Mouse (Mus musculus) layer of hippocampus, adult 11-12 months (tissue): ENCODE measurements at regions not wholly inside any gene's neighbourhood (a gene's known extent, or its start where the extent isn't known, plus 50 kb on each side); places are given as distances from the start of the nearest gene placed in this dataset.
"Not testable (repeated sequence)": the region's sequence is repeated elsewhere in the genome, so short reads cannot be mapped to it uniquely, and the experiment has no call there.

Experiments used
- DNase-seq: peaks from one replicate; pipeline ENCODE4 v3.0.0; 2022; ENCODE audit warnings: low spot score

DNA sequence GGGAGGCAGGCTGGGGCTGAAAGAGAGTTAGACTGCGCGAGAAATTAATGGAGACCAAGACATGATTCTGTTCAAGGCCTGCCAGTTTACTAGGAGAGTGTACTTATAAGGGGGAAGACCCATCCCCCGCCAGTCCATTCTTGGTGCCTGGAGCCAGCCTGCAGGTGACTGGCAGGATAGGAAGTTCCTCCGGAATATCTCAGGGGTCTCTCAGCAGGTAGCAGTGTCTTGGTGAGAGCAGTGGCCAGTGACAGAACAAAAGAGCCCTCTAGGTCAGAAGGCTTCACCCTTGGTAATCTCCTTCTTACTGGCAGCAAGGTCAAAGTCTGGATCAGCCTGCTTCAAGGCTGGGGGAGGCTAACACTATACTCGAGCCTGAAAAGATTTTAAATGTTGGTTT lies 83.7 kb upstream of the Zfp804b start:
- DNase-seq: no peak

DNA sequence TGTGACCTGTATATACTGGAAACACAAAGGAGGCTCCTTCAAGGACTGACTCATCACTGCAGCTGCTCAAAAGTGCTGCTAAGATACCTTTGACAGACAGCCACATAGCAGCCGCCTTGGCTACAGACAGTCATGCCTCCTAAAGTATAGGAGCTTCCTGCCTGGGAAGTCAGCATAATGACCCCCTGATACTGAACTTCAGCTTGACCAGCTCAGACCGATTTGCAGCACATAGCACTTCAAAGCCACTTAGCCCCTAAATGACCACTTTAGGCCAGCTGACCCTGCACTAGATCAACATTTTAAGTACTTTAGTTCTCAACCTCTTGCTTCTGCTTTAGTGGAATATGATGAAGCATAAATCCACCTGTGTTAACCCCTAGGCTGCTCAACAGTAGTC lies 91.9 kb upstream of the Zfp804b start:
- no peak for DNase-seq

DNA sequence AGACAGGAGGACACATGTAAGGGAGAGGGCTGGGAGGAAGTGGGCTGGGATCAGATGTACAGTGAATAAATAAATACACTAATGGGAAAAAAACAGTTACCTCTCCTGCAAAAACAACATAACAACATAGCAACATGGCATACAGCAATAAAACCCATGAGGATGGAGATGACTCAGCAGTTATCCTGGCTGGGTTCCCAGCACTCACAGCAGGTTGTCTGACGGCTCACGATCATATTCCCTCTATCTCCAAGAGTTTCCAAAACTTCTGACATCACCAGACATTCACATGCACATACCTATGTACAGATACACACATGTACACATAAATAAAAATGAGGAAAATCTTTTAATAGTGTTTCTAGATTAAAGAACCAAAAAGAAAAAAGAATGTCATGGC lies 103.4 kb upstream of the Zfp804b start:
- no peak for DNase-seq

DNA sequence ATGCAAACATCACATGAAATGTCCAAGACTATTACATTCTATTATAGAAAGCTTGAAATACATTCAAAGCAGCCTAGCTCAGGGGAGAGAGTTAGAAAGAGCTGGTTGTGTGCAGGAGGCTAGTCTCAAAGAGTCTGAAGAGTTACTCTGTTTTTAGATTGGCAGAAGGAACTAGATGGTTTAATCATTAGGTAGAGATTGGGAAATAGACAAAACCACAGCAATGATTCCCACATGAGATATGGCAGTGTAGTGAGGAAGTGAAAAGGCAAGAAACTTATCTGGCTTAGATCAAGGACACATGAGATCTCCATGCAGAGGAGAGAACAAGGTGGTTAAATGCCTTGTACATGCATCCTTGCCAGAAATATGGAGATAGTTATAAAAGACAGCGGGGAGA lies 110.3 kb upstream of the Zfp804b start:
- no peak for DNase-seq

DNA sequence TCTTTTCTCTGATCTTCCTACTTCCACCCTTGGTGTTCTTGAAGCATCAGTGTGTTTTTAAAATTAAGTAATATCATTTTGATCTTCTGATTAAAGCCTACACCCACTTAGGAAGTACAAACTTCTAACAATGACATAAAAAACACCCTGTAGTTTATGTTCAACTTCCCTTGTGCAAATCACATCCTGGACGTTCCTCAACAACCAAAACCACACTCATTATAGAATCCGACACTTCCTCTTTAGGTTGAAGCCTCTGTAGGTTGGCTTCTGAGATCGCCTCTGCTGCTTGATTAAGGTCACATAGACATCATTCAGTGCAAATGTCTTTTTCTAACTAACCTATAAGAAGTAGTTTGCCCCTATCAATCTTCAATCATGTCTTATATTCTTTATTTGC lies 112.5 kb upstream of the Zfp804b start:
- no peak for DNase-seq

DNA sequence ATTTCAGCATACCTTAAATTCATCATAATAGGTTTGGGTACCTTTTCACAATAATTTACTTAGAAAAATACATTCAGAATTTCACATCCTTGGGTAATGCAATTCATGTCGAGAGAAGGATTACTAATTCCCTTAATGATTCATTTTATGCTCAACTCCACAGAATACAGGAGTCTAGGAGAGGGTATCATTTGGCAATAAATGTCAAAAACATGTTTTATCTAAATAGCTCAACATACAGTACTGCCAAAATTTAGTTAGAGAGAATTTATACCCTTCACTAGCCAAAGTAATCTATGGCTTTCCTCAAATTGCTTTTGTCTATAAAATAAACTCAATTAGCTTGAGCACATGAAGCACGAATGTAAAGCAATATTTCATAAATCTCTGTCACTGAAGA lies 144.6 kb upstream of the Zfp804b start:
- no peak for DNase-seq

DNA sequence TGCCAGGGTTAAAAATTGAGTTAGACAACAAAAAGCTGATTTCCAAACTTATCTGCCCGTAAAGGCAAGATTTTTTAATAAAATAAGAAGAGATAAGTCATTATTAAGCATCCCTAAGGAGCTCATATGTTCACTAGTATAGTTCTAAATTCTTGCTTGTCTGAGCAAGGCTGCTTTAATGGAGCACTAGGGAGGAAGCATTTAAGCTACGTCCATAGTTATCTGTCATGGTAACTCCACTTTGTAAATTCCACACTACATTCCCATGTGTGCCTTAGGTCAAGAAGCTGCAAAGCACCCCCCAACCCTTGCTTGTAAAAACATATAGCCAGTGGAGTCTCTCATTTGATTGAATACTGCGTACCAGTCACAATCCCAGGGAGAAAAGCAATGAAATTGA lies 145.0 kb upstream of the Zfp804b start:
- no peak for DNase-seq

DNA sequence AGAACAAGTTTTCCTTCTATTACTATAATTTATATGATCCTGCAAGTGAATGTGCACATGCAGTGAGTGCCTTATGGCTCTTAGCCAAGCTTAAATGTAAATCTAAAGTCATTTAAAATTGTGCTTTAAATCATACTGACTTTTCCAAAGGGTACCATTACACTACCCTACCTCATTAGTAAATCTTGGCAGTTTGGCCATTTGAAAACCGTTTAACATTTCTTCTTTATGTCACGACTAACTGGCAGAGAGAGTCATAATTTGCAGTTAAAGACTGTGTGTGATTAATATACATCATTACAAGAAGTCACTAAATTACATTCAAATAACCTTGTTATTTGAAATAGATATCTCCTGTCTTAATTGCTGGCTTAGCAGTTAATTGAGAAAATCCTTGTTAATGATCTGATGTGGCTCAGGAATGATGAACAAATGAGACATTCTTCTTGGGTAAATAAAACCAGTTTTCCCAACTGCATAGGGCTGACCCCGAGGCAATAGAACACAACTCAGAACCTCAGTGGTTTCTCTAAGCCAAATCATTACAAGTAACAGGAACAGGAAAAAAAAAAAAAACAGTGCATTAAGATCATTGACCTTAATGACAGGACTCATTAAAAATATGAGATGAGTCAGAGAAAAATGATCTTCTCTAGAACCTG lies 173.1 kb upstream of the Zfp804b start:
- no peak for DNase-seq

DNA sequence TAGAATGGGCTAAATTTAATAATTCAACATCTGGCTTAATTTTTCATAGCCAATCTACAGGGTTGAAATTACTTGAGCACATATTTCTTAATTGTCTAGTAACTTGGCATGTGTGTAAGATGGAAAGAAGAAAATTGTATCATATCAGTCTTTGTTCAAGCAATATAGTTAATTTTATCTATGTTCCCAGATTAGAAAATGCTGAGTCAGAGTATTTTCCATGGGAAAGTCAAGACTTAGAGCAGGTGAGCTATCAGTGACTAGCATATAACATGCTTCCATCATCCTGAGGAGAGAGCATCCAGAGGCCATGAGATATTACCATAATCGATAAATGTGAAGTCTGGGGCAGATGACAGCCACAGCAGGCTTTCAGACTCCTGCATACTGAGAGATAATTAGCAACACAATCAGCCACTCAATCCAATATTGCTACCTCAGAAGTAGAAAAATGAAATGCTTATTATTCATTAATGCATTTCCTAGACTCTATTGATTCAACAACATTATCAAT lies 188.2 kb upstream of the Zfp804b start:
- DNase-seq: no peak

DNA sequence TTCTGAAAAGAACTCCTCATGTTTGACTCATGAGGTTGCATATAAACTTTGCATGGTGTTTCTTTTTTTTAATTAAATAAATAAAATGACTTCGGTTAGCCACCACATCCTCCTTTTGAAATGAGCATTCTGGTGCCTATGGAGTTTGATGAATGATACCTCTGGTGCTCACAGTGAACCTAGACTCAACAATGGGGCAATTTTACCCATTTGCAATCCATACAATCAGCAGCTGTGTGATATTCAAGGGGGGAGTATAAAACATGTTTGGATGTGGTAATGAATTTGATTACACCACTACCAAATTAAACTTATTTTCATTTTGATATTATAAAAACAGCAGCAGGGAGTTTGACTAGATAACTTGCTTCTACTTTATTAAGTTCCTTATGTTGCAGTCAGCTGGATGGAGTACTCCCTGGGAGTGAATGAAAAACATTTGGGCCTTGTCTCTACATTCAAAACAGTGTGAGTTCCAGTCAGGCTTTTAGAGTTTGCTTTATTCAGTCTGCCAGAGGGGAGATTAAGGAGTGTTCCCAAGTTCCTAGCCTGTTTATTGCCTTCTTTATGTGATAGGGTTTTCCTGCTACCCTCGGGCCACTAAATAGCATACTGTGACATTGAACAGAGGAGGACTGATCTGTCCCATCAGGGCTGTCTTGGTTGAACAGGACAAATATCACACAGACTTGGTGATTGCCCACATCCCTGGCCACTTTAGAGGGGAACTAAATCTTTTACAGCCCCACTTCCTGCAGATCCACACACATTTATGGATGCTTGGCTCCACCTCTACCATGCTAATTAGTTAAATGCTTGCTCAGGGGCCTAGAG lies 195.5 kb upstream of the Zfp804b start:
- DNase-seq: no peak

DNA sequence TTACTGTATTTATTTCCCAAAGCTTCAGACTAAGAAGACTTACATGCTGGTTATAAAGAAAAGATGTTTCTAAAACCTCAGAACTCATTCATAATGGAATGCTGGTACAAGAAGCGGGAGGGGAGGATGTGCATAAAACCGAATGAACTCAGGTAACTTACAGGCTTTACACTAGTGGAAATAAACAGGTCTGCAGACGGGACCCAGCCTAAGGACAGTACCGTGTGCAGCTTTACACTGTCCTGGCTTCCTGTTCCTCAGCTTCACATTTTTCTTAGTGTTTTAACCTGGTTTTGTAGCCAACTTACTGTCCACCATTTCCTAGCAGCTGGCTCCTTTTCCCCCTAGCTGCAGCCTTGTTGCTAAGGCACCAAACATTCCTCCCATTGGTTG lies 196.1 kb upstream of the Zfp804b start:
- no peak for DNase-seq

DNA sequence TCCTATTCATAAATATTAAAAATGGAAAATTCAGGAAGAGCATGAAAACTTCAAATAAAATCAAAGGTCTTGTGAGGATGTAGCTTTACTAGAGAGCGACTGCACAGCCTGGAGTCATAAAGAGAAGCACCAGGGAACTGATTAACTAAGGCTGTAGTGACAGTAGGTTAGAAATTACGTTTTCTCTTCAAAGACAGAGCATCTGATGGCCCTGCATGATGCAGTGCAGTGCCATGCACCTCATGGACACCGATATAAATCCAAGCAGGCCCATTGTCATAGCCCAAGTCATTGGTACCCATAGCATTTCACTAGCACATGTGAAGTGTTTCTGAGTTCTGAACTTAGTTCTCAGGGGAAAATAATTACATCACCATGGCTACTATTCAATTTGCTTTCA lies 199.3 kb upstream of the Zfp804b start:
- DNase-seq: no peak

DNA sequence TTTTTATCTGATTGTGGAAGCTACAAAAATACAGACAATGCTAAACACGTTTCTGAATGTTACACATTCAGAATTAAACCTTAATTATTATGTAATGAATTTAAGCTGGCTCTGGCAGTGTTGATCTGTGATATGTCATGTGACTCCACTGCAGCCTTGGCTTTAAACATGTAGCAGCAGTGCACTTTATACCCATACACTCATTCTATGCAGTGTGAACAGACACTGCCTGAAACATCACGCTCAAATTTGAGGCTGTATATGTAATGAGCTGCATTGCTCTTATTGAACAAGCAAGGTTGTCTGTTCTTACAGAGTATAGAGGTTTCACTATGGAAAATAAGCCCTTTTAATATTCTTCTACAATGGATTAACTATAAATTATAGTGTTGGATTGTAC lies 235.9 kb upstream of the Zfp804b start:
- no peak for DNase-seq

DNA sequence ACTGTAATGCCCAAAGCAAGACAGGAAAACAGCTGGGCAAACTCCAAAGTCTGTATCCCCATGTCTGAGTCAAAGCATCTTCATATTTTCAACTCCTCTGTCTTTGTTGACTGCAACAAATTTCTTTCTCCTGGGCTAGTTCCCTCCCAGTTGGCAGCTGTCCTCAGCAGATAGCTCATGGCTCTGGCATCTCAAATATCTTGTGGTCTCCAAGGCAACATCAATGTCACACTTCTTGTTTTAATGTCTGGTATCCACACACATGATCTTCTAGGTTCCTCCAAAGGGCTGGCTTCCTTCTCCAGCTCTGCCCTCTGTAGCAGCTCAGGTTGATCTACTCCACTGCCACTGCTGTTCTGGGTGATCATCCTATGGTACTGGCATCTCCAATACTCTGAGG lies 242.0 kb upstream of the Zfp804b start:
- no peak for DNase-seq

DNA sequence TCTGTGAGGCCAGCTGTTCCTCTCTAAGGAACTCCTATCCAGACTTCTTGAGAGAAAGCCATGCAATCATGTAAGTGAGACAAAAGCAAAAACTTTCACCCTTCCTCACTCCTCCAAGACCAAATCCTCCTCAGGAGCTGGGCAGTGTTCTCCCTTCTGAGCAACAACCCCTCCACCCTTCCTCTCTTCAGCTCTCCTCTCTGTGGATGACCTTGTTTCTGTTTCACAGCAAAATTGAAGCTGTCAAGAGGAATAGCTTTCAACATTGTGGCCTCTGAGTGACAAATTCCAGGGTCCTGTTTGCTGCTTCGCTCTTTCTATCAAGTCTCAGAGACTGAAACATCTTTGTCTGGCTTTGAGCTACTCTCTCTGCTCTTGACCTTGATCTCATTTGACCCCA lies 255.9 kb upstream of the Zfp804b start:
- DNase-seq: no peak

DNA sequence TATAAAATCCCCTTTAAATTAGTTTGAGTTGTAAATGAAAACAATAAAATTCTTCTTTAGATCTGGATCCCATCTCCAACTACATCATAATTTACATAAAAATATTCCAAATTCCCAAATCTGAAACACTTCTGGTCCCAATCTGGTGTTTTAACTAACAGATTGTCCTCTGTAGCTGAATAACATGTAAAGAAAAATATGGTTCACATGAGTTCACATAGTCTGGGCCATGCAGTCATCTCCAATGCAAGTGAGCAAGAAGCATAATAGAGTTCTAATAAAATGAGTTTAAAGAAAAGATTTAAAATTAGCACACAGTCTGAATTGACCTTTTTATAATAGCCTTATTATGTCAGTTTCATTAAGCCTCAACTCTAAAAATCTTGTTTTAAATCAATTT lies 263.0 kb upstream of the Zfp804b start:
- no peak for DNase-seq

DNA sequence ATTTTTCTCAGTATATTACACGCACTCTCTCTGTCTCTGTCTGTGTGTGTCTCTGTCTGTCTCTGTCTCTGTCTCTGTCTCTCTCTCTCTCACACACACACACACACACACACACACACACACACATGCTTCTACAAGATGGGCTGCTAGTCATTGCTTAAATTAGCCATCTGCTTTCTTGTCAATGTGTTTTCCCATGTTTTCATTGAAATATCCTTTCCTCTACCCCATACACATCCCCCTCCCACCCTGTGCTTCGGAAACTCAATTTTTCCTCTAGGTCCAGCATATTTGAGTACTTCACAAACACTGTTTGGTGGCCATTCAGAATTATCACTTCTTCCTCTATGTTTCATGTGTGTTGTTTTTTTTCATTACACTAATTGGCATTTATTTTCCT lies 263.4 kb upstream of the Zfp804b start:
- no peak for DNase-seq

DNA sequence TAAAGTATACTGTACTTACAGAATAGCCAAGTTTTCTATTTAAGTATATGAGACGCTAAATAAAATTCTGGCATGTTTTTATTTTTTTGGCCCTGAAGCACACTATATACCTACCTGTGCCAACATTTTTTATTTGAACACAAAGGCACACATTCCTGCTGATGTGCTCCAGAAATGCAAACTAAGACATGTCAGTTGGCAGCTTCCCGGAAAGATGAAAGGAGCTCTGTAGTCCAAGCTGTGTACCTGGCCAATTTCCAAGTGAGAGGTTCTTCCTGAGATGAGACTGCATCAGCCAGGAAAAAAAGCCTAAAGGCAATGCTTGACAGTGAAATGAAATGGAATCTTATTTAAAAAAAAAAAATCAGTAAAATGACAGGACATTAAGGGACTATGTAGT lies 305.0 kb upstream of the Steap4 start:
- peak; percentile 12 for DNase-seq

DNA sequence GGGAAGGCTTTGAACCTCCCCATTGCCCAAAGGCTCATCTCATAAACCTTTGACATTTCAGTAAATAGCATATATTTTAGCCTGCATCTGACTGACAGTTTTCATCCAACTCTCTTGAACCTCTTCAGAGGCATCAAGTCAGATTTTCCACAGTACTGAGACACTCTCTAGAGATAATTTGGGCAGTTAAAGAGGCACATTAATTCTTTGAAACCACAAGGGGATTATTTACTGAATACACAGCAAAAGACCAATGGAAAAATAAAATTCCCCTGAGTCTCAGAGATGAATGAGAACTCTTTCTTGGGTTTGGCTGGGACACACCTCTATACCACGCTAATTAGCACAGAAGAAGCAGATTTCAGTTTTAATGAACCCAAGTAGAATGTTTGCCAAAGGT lies 258.5 kb upstream of the Steap4 start:
- DNase-seq: no peak

DNA sequence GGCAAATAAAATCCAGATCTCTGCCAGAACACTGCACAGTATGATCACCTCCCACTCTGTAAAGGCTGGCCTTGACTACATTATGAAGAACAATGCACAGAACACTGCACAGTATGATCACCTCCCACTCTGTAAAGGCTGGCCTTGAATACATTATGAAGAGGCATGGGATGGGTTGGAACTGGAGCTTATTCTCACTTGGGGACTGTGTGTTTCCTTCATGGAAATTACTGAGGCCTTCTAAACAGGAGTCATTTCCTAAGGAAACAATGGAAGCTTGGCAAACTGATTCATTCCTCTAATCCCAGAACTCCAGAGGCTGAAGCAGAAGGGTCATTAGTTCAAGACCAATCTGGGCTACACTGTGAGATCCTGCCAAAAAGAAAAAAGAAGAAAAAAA lies 240.7 kb upstream of the Steap4 start:
- DNase-seq: no peak

DNA sequence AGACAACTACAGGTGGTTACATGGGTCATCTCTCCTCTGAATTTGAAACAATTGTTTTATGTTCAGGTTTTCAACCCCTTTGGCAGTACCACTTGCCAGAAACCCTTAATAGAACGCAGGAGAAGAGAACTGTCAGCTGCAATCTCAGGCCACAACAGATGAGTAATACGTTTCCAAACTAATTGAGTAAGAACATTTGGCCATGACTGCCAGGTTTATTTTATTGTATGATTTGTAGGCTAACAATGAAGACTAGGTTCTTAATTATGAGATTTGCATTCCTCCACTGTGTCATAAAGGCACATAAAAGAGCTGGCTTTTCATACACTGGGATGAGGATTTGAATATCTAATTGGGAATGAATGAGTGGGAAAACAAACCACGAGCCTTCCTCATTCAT lies 240.2 kb upstream of the Steap4 start:
- no peak for DNase-seq

DNA sequence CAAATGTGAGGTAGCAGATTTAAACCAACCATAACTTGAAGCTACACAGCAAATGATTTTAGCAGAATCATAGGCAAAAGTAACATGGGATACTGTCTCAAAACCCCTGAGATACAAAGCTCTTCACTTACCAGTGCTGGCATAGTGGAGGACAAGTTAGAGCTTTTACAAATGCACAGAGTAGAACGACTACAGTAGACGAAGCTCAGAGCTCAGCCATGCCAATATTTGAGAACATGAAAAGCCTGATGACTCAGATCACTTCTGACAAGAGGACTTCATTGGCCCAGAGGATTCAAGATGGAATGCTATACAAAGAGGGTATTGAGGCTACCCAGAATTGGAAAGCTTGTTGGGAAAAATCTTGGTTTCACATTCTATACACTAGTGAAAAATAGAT lies 239.6 kb upstream of the Steap4 start:
- DNase-seq: no peak

DNA sequence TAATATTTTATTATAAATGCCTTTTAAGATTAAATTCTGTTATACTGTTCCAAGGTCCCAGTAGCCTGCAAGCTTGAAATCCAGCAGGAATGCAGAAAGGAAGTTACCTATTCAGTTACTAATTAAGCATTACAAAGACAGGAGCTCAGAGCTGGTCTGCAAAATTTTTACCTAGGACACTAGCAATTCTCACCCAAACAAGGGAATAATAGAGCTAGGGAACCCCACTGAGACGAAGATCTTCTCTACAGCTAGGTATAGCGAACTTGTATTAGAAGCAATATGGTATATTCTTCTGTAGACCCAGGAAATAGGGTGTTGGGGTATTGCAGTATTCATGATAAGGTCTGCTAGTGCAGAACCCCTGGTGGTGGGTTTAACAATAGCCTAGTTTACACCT lies 227.7 kb upstream of the Steap4 start:
- DNase-seq: not testable (repeated sequence)

DNA sequence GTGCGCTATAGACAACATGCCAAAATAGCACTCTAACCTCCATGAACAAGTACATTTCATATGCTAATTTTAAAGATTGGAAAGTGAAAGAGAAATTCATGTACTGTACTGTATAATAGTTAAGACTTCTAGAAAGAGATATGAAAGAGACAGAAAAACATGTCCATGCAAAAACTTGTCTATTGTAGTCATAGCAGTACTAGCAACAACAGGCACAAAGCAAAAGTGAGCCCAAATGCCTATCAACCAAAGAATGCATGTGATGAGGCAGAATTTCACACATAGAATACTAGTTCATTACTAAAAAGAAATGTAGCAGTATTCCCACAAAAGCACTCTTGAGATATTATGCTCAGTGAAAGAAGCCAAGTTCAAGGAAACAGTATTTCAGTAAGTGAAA lies 180.4 kb upstream of the Steap4 start:
- DNase-seq: no peak
